Mouse (Mus musculus): ENCODE results near the gene Smad9. TPM values are rescaled to one million over a fixed set of nuclear protein-coding genes. Genes with fewer than 3 reads are reported as not detected.

The Smad9 gene
- total and polyA plus RNA-seq, 2 experiments: 3.8 to 4.6 TPM

DNA sequence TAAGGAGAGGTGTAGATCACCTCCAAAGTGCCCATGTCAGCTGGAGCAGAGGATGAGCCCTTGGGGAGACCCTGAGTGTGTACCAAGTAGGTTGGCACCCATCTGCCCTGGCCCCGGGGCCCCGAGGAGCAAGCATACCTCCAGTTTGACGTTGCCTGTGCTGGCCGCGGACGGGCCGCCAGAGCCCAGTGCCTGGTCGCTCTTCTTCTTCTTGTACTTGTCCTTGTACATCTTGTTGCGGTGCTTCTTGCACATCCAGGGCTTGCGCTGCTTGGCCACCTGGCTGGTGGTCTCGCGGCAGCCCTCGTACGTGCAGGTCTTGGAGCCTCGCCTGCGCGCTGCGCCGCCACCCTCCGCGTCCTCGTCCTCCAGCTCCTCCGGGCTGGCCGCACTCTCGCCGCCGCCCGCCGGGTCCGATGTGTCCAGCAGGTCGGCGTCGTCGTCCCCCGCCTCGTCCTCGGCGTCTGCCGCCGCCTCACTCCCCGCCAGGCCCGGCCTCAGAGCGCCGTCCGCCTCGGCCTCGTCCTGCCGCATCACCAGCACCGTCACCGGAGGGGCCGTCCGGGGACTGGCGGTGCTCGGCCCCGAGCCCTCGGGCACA, 51.8 kb downstream of the Smad9 start:
- Histone ChIP-seq H3K79me2 (ENCODE audit: control insufficient read depth, insufficient read depth, low read length) (peaks cover 9% of the 10 kb centered on the region; the same call in 1 of the 2 replicates), H3K27me3 (ENCODE audit: control insufficient read depth, insufficient read depth, low read length) (no peaks in the 10 kb centered on the region), H3K9ac (ENCODE audit: low read depth, low read length) (peak overlapping the region; percentile 97), H3K4me3 (ENCODE audit: insufficient read depth, low read depth, low read length) (peak overlapping the region; percentile 85), H3K27ac (replicated peaks; ENCODE audit: insufficient read depth, low read depth, low read length) (peak overlapping the region; percentile 72), H3K4me1 (ENCODE audit: control insufficient read depth, insufficient read depth, low read length) (peaks cover 11% of the 10 kb centered on the region), H3K36me3 (ENCODE audit: control insufficient read depth, insufficient read depth, low read length) (peaks cover 13% of the 10 kb centered on the region)
- peak; percentile 19 for DNase-seq (ENCODE audit: extremely low read depth, low read depth, low spot score)
- WGBS: under 1% methylated on average over 50 of the region's 56 CpGs
- no peak for TF ChIP-seq CTCF (IDR thresholded peaks at IDR 0.05; ENCODE audit: low read depth, low read length)
- TF ChIP-seq POLR2A (IDR thresholded peaks at IDR 0.05; ENCODE audit: extremely low read depth, insufficient read depth, low read length): no peak

DNA sequence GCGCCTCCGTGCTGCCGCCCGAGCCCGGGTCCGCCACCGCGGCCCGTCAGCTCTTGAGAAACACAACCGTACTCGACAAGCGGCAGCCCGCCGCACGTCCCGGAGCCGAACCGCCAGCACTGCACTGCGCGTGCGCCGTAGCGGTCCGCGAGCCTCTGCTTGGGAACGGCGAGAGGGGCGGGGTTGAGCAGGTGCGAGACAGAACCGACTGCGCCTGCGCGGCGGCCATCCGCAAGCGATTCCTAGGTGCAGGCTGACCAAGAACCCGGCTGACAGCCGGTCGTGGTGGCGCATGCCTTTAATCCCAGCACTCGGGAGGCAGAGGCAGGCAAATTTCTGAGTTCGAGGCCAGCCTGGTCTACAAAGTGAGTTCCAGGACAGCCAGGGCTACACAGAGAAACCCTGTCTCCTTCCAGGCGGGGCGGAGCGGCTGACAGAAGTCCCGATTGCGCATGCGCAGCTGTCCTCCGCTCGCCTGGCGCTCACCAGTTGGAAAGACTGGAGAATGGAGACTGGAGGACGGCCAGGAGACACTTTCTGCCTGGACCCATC, 52.4 kb downstream of the Smad9 start, which contains the start of gene Rfxap:
TSS of gene Rfxap (minus strand) at position 126 of the 552 bp plus-strand sequence.
- Histone ChIP-seq H3K79me2 (ENCODE audit: control insufficient read depth, insufficient read depth, low read length) (peaks cover 9% of the 10 kb centered on the region; the same call in 1 of the 2 replicates), H3K4me3 (ENCODE audit: insufficient read depth, low read depth, low read length) (peak within 1 kb of the TSS; percentile 85), H3K9ac (ENCODE audit: low read depth, low read length) (peak within 1 kb of the TSS; percentile 97), H3K27me3 (ENCODE audit: control insufficient read depth, insufficient read depth, low read length) (no peaks in the 10 kb centered on the region), H3K27ac (replicated peaks; ENCODE audit: insufficient read depth, low read depth, low read length) (peak within 1 kb of the TSS; percentile 72), H3K4me1 (ENCODE audit: control insufficient read depth, insufficient read depth, low read length) (peaks cover 11% of the 10 kb centered on the region), H3K36me3 (ENCODE audit: control insufficient read depth, insufficient read depth, low read length) (peaks cover 12% of the 10 kb centered on the region)
- DNase-seq (ENCODE audit: extremely low read depth, low read depth, low spot score): peak; percentile 85
- under 1% methylated on average over 52 of the region's 52 CpGs for WGBS
- TF ChIP-seq CTCF (IDR thresholded peaks at IDR 0.05; ENCODE audit: low read depth, low read length): no peak
- peak; percentile 82 for TF ChIP-seq POLR2A (IDR thresholded peaks at IDR 0.05; ENCODE audit: extremely low read depth, insufficient read depth, low read length)

DNA sequence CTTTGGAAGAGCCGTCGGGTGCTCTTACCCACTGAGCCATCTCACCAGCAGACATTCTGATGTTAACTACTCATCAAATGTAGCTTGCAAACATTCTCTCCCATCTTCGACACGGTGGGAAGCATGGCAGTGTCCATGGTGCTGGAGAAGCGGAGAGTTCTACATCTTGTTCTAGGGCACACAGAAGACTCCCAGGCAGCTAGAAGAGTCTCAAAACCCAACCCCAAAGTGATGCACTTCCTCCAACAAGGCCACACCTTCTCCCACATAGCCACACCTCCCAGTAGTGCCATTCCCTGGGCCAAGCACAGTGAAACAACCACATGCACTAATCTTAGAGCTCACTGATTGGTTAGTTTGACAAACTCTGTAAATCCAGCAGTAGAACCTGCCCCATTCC, 53.7 kb downstream of the Smad9 start:
- Histone ChIP-seq H3K36me3 (ENCODE audit: control insufficient read depth, insufficient read depth, low read length) (peaks cover 5% of the 10 kb centered on the region; the same call in 1 of the 2 replicates), H3K4me1 (ENCODE audit: control insufficient read depth, insufficient read depth, low read length) (peaks cover 11% of the 10 kb centered on the region), H3K9ac (ENCODE audit: low read depth, low read length) (no peak overlapping the region), H3K4me3 (ENCODE audit: insufficient read depth, low read depth, low read length) (no peak overlapping the region), H3K79me2 (ENCODE audit: control insufficient read depth, insufficient read depth, low read length) (peaks cover 9% of the 10 kb centered on the region; the same call in 1 of the 2 replicates), H3K27ac (replicated peaks; ENCODE audit: insufficient read depth, low read depth, low read length) (no peak overlapping the region), H3K27me3 (ENCODE audit: control insufficient read depth, insufficient read depth, low read length) (no peaks in the 10 kb centered on the region)
- TF ChIP-seq CTCF (IDR thresholded peaks at IDR 0.05; ENCODE audit: low read depth, low read length) (no peak), POLR2A (IDR thresholded peaks at IDR 0.05; ENCODE audit: extremely low read depth, insufficient read depth, low read length) (no peak)
- WGBS: 59% methylated on average over 5 of the region's 5 CpGs
- DNase-seq (ENCODE audit: extremely low read depth, low read depth, low spot score): no peak

DNA sequence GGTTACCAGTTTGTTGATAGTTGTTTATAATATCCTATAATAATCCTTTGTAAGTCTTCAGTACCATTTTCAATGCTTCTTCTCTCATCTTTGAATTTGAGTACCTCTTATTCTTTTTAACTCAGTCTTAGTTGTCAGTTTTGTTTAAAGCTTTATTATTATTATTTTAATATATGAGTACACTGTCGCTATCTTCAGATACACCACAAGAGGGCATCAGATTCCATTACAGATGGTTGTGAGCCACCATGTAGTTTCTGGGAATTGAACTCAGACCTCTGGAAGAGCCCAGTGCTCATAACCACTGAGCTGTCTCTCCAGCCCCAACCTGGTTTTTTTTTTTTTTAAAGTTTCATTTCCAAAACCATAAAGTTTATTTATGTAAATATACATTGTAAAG, 56.2 kb downstream of the Smad9 start:
- DNase-seq (ENCODE audit: extremely low read depth, low read depth, low spot score): no peak
- Histone ChIP-seq H3K79me2 (ENCODE audit: control insufficient read depth, insufficient read depth, low read length) (peaks cover 9% of the 10 kb centered on the region; the same call in 1 of the 2 replicates), H3K27me3 (ENCODE audit: control insufficient read depth, insufficient read depth, low read length) (no peaks in the 10 kb centered on the region), H3K9ac (ENCODE audit: low read depth, low read length) (no peak overlapping the region), H3K36me3 (ENCODE audit: control insufficient read depth, insufficient read depth, low read length) (no peaks in the 10 kb centered on the region), H3K4me1 (ENCODE audit: control insufficient read depth, insufficient read depth, low read length) (peaks cover 3% of the 10 kb centered on the region), H3K27ac (replicated peaks; ENCODE audit: insufficient read depth, low read depth, low read length) (no peak overlapping the region), H3K4me3 (ENCODE audit: insufficient read depth, low read depth, low read length) (no peak overlapping the region)
- TF ChIP-seq POLR2A (IDR thresholded peaks at IDR 0.05; ENCODE audit: extremely low read depth, insufficient read depth, low read length): no peak
- no peak for TF ChIP-seq CTCF (IDR thresholded peaks at IDR 0.05; ENCODE audit: low read depth, low read length)
- WGBS: 59% methylated on average over 1 of the region's 1 CpGs

DNA sequence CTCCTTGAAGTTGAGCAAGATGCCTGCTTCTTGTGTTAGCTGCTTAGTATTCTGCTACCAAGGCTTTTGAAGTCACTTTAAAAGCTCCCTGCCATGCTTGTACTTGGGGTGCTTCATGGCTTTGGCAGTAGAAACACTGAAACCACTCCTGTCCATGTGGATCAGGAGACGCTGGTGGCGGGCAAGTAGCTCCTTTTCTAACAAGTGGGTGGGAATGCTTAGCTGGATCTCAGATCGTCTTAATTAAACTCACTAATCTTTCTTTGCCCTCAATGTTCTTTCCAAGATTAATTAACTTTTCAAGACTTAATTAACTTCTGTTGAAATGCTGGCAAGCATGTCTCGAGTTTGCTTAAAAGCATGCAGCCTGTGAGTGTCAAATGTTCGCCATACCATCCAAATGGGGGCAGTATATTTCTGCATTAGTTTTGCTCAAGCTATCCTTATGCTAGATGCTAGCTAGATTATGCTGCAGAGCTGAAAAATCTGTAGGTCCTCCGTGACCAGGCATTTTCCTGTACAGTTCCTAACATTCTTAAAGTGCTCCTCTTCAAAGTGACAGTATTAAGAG, 58.1 kb downstream of the Smad9 start:
- Histone ChIP-seq H3K4me1 (ENCODE audit: control insufficient read depth, insufficient read depth, low read length) (no peaks in the 10 kb centered on the region), H3K36me3 (ENCODE audit: control insufficient read depth, insufficient read depth, low read length) (no peaks in the 10 kb centered on the region), H3K79me2 (ENCODE audit: control insufficient read depth, insufficient read depth, low read length) (no peaks in the 10 kb centered on the region), H3K4me3 (ENCODE audit: insufficient read depth, low read depth, low read length) (no peak overlapping the region), H3K27me3 (ENCODE audit: control insufficient read depth, insufficient read depth, low read length) (no peaks in the 10 kb centered on the region), H3K9ac (ENCODE audit: low read depth, low read length) (no peak overlapping the region), H3K27ac (replicated peaks; ENCODE audit: insufficient read depth, low read depth, low read length) (no peak overlapping the region)
- WGBS: 80% methylated on average over 6 of the region's 6 CpGs
- TF ChIP-seq POLR2A (IDR thresholded peaks at IDR 0.05; ENCODE audit: extremely low read depth, insufficient read depth, low read length): no peak
- TF ChIP-seq CTCF (IDR thresholded peaks at IDR 0.05; ENCODE audit: low read depth, low read length): no peak
- DNase-seq (ENCODE audit: extremely low read depth, low read depth, low spot score): no peak

DNA sequence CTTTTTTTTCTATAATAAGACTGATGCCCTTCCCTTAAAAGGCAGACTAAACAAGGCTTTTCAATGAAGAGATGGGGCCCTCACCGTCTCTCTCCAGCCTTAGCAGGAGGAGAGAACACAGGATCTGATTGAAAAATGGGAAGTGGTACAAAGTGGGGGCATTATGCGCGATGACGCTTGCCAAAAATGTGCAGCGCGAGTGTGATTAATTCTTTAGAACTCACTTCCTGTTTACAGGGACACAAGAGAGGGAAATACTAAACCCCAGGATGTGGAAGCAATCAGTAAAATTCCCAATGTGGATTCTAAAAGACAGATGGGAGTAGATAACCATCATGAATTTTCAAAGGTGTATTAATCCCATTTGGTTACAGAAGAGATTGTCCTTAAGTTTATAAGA, 59.2 kb downstream of the Smad9 start:
- H3K27ac ChIP-seq (replicated peaks; ENCODE audit: insufficient read depth, low read depth, low read length): no peak overlapping the region
- DNase-seq (ENCODE audit: extremely low read depth, low read depth, low spot score): no peak
- H3K4me3 ChIP-seq (ENCODE audit: insufficient read depth, low read depth, low read length): no peak overlapping the region
- H3K4me1 ChIP-seq (ENCODE audit: control insufficient read depth, insufficient read depth, low read length): no peaks in the 10 kb centered on the region
- H3K27me3 ChIP-seq (ENCODE audit: control insufficient read depth, insufficient read depth, low read length): no peaks in the 10 kb centered on the region
- no peak overlapping the region for H3K9ac ChIP-seq (ENCODE audit: low read depth, low read length)
- H3K36me3 ChIP-seq (ENCODE audit: control insufficient read depth, insufficient read depth, low read length): no peaks in the 10 kb centered on the region
- 78% methylated on average over 6 of the region's 6 CpGs for WGBS
- no peaks in the 10 kb centered on the region for H3K79me2 ChIP-seq (ENCODE audit: control insufficient read depth, insufficient read depth, low read length)
- TF ChIP-seq CTCF (IDR thresholded peaks at IDR 0.05; ENCODE audit: low read depth, low read length): no peak
- no peak for TF ChIP-seq POLR2A (IDR thresholded peaks at IDR 0.05; ENCODE audit: extremely low read depth, insufficient read depth, low read length)
